Mouse (Mus musculus) small intestine, adult 2 months (tissue): Measurements from ENCODE around the gene Gm26602.

Source experiments
- CTCF ChIP-seq: fragments of 200-500 bp; IDR thresholded peaks from 2 replicates; pipeline ENCODE4 v1.5.1; 2012; ENCODE audit warnings: low read depth, mild to moderate bottlenecking, control low read depth, inconsistent platforms, low read length, moderate library complexity, mixed read lengths; ENCODE audit not compliant: insufficient replicate concordance, insufficient read length; ENCODE audit errors: extremely low read depth
- POLR2A ChIP-seq: fragments of 200-500 bp; IDR thresholded peaks from 2 replicates; pipeline ENCODE4 v1.6.1; 2012; ENCODE audit warnings: low read depth, mild to moderate bottlenecking, control low read depth, inconsistent platforms, low read length, moderate library complexity

DNA sequence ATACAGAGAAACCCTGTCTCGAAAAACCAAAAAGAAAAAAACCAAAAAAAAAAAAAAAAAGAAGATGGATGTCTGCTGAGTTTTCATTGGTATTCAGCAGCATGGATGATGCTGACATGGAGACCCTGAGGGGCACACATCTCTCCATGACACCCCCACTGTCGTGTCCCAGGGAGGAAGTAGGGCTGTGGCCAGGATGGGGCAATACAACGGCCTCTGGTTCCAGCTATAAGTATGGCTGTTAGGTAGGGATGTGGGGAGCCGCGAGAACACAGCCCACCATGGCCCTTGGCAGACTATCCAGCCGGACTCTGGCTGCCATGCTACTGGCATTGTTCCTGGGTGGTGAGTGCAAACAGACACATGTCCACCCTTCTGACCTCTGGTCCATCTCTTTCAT, 24.6 kb upstream of the Gm26602 start, which contains the start of gene Elane:
- TF ChIP-seq CTCF (no peak), POLR2A (no peak)
